Mouse (Mus musculus) forebrain, embryonic 14.5 days (tissue): ENCODE results near the gene Svop. TPM values are rescaled to one million over a fixed set of nuclear protein-coding genes. Genes with fewer than 3 reads are reported as not detected.

Source experiments
- ATAC-seq: fragments of 200-750 bp; cut with Nextera tagmentation; 2 replicates; pipeline ENCODE4 v1.8.0; 2017; ENCODE audit warnings: mild to moderate bottlenecking, moderate library complexity
- DNase-seq: peaks from one replicate; pipeline ENCODE4 v3.0.0-alpha.2; 2015; ENCODE audit warnings: low spot score
- H3K27ac ChIP-seq: fragments of 300-500 bp; sonication (generic); 2 replicates; pipeline ENCODE4 v1.5.1; 2014; ENCODE audit warnings: low read depth, mild to moderate bottlenecking, control low read depth, low read length, moderate library complexity
- H3K27me3 ChIP-seq: fragments of 300-500 bp; sonication (generic); replicated peaks from 2 replicates; pipeline ENCODE4 v1.6.1; 2014; ENCODE audit warnings: low read length, control low read depth, mixed read lengths; ENCODE audit not compliant: control insufficient read depth, insufficient read depth
- H3K36me3 ChIP-seq: fragments of 300-500 bp; sonication (generic); 2 replicates; pipeline ENCODE4 v1.6.1; 2014; ENCODE audit warnings: low read length, control low read depth; ENCODE audit not compliant: control insufficient read depth, insufficient read depth
- H3K4me1 ChIP-seq: fragments of 300-500 bp; sonication (generic); 2 replicates; pipeline ENCODE4 v1.6.1; 2014; ENCODE audit warnings: antibody characterized with exemption, low read length, control low read depth; ENCODE audit not compliant: control insufficient read depth, insufficient read depth
- H3K4me2 ChIP-seq: fragments of 300-500 bp; sonication (generic); 2 replicates; pipeline ENCODE4 v1.6.1; 2014; ENCODE audit warnings: mild to moderate bottlenecking, control low read depth, low read length
- H3K4me3 ChIP-seq: fragments of 300-500 bp; sonication (generic); 2 replicates; pipeline ENCODE4 v1.5.1; 2014; ENCODE audit warnings: low read depth, low read length, control low read depth
- H3K9ac ChIP-seq: fragments of 300-500 bp; sonication (generic); 2 replicates; pipeline ENCODE4 v1.6.1; 2014; ENCODE audit warnings: mild to moderate bottlenecking, low read length, control low read depth, moderate library complexity
- H3K9me3 ChIP-seq: fragments of 300-500 bp; sonication (generic); replicated peaks from 2 replicates; pipeline ENCODE4 v1.6.1; 2016; ENCODE audit warnings: low read length, control low read depth, mixed read lengths; ENCODE audit not compliant: control insufficient read depth
- WGBS: fragments of 180-500 bp; shearing (Covaris S2); extraction: QIAGEN DNeasy Blood & Tissue Kit; methylation state at CpG from one replicate; pipeline ENCODE4 v1.1.7; 2014; 5-methylcytosine and 5-hydroxymethylcytosine counted together
- polyA plus RNA-seq: library from polyadenylated mRNA; unstranded; fragments of >200 nt; fragmentation: Nextera tagmentation; extraction: Ambion mirVana; gene quantifications from 2 replicates; pipeline ENCODE4 v1.2.1, GENCODE M21; 2014

Svop gene
- polyA plus RNA-seq, 1 experiment from 2014 or later, result 60.5 TPM

- H3K27ac ChIP-seq, result no peak within 1 kb of the TSS
- peaks cover 4% of the 10 kb centered on the region; the same call in 1 of the 2 replicates for H3K4me1 ChIP-seq
- H3K9me3 ChIP-seq, result no peaks in the 10 kb centered on the region
- no peak within 1 kb of the TSS for H3K9ac ChIP-seq
- WGBS, result 96% methylated on average over 6 of the region's 6 CpGs
- no peak for DNase-seq
- peaks cover 12% of the 10 kb centered on the region for H3K36me3 ChIP-seq
- no peak for ATAC-seq
- no peak within 1 kb of the TSS for H3K4me3 ChIP-seq
- H3K4me2 ChIP-seq, result no peak within 1 kb of the TSS
- no peaks in the 10 kb centered on the region for H3K27me3 ChIP-seq
These were observed 26.2 kb downstream of the Svop start, which contains the start of gene Usp30 for GRCm38 (mm10) chr5:114065161-114065560. Gene Usp30, plus strand, starts transcription at chr5:114065461.

GRCm38 (mm10) chr5:114063958-114064357 lies 27.4 kb downstream of the Svop start:
- ATAC-seq (peak; percentile 72), DNase-seq (peak; percentile 49)
- H3K27ac ChIP-seq, result no peak overlapping the region
- no peaks in the 10 kb centered on the region for H3K9me3 ChIP-seq
- WGBS, result 53% methylated on average over 4 of the region's 4 CpGs
- no peak overlapping the region for H3K4me2 ChIP-seq
- H3K4me3 ChIP-seq, result no peak overlapping the region
- no peaks in the 10 kb centered on the region for H3K27me3 ChIP-seq
- H3K4me1 ChIP-seq, result peaks cover 4% of the 10 kb centered on the region; the same call in 1 of the 2 replicates
- no peak overlapping the region for H3K9ac ChIP-seq
- H3K36me3 ChIP-seq, result peaks cover 18% of the 10 kb centered on the region

GRCm38 (mm10) chr5:114061675-114062074 lies 29.7 kb downstream of the Svop start:
- H3K4me3 ChIP-seq, result no peak overlapping the region
- ATAC-seq (no peak), DNase-seq (no peak)
- H3K9ac ChIP-seq, result no peak overlapping the region
- H3K27ac ChIP-seq, result no peak overlapping the region
- peaks cover 18% of the 10 kb centered on the region for H3K36me3 ChIP-seq
- no peaks in the 10 kb centered on the region for H3K27me3 ChIP-seq
- 63% methylated on average over 7 of the region's 7 CpGs for WGBS
- peaks cover 4% of the 10 kb centered on the region; the same call in 1 of the 2 replicates for H3K4me1 ChIP-seq
- H3K9me3 ChIP-seq, result no peaks in the 10 kb centered on the region
- no peak overlapping the region for H3K4me2 ChIP-seq

DNA sequence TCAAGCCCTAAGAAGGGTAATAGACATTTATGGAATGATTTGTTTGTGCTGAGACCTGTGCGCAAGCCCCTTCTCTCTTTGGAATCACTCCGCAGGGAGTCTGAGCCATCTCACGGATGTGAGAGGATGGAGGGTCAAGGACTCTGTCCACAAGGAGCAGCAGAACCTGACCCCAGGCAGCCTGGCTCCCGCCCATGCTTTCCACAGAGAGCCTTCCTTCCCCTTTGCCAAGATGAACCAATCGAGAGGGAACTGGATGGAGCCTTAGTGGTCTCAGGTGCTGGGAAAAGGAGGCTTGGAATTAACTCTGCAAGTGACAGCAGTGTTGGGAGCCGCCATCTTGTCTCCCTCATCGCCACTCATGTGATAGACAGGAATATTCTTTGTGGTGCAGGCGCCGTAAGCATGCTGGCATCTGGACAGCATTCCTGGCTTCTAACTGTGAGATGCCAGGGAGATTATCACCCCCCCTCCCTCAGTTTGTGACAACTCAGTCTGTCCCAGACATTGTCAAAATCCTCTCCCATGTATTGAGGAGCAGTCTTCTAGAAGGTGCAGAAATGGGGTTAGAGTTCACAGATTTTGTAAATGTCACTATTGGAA lies 34.1 kb downstream of the Svop start:
- ATAC-seq (peak; percentile 42; the same call in 1 of the 2 replicates), DNase-seq (peak; percentile 65)
- Histone ChIP-seq H3K9ac (no peak overlapping the region), H3K4me3 (no peak overlapping the region), H3K9me3 (no peaks in the 10 kb centered on the region), H3K4me1 (no peaks in the 10 kb centered on the region), H3K36me3 (peaks cover 22% of the 10 kb centered on the region), H3K4me2 (no peak overlapping the region), H3K27me3 (no peaks in the 10 kb centered on the region), H3K27ac (no peak overlapping the region)
- 72% methylated on average over 9 of the region's 9 CpGs for WGBS

DNA sequence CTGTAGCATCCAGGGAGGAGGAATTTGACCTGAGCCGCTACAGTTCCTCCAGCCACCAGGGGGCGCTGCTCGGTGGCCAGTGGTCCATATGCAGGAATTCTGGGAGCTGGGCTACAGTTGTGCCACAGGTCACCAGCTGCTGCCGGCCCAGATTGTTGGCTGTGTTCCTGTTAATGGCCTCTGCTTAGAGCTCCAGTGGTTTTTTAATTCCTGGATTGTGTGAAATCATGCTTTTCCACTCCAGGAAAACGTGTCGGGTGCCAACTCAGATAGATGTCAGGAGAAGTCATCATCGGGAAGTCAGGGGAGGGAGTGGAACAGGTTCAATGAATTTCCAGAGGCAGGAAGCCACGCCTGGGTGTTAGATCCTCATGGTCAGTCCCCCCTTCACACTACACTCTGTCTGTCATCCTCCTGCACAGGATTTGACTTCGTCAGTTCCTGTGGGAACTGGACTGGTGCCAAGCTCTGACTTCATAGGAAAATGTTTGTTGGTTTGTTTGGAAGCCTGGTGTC lies 39.1 kb downstream of the Svop start:
- H3K27me3 ChIP-seq, result no peaks in the 10 kb centered on the region
- no peaks in the 10 kb centered on the region for H3K4me1 ChIP-seq
- H3K9me3 ChIP-seq, result no peaks in the 10 kb centered on the region
- no peak overlapping the region for H3K4me3 ChIP-seq
- no peak overlapping the region for H3K9ac ChIP-seq
- no peak overlapping the region for H3K27ac ChIP-seq
- DNase-seq, result peak; percentile 58
- peaks cover 16% of the 10 kb centered on the region; the same call in 1 of the 2 replicates for H3K36me3 ChIP-seq
- ATAC-seq, result no peak
- WGBS, result 33% methylated on average over 9 of the region's 9 CpGs
- peak overlapping the region; percentile 21; the same call in 1 of the 2 replicates for H3K4me2 ChIP-seq

GRCm38 (mm10) chr5:114048731-114049308 lies 42.5 kb downstream of the Svop start:
- Histone ChIP-seq H3K4me2 (no peak overlapping the region), H3K27ac (no peak overlapping the region), H3K4me1 (no peaks in the 10 kb centered on the region), H3K36me3 (peaks cover 16% of the 10 kb centered on the region; the same call in 1 of the 2 replicates), H3K27me3 (no peaks in the 10 kb centered on the region), H3K9ac (no peak overlapping the region), H3K9me3 (no peaks in the 10 kb centered on the region), H3K4me3 (no peak overlapping the region)
- no peak for DNase-seq
- whole genome bisulfite sequencing, result 49% methylated on average over 12 of the region's 12 CpGs
- no peak for ATAC-seq

DNA sequence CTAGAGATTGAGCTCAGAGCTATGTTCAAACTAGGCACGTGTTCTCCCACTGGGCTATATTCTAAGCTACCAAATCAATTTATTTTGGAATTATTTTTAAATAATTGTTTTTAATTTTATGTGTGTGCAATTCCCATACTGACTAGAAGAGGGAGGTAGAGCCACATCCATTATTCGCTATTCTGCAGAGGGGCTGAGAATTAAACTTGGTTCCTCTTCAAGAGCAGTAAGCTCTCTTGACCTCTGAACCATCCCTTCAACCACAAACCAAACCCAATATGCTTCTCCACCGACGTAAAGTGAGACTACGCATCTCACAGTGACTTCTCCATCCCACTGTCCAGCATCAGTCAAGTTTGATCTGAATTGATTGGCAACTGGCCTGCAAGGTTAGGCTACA lies 44.2 kb downstream of the Svop start:
- no peaks in the 10 kb centered on the region for H3K27me3 ChIP-seq
- ATAC-seq (no peak), DNase-seq (no peak)
- H3K9me3 ChIP-seq, result no peaks in the 10 kb centered on the region
- H3K9ac ChIP-seq, result no peak overlapping the region
- no peak overlapping the region for H3K4me2 ChIP-seq
- H3K4me1 ChIP-seq, result no peaks in the 10 kb centered on the region
- 90% methylated on average over 5 of the region's 5 CpGs for WGBS
- H3K27ac ChIP-seq, result no peak overlapping the region
- no peak overlapping the region for H3K4me3 ChIP-seq
- H3K36me3 ChIP-seq, result peaks cover 14% of the 10 kb centered on the region

DNA sequence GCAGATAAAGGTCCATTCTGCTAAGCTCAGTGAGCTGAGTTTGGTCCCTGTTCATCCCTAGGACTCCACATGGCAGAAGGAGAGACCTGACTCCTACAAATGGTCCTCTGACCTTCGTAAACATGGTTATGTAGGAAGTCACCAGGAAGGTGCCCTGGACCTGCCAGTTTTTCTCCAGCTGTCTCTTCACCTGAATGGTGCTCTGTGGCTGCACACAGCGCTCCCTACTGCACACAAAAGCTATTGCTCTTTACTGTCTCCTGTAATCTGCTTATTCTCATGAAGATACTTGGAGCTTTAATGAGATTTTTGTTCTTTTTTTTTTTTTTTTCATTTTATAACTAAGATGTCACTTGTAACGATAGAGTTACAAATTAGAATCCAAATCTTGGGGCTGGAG lies 44.8 kb downstream of the Svop start:
- no peaks in the 10 kb centered on the region for H3K9me3 ChIP-seq
- peaks cover 18% of the 10 kb centered on the region for H3K36me3 ChIP-seq
- ATAC-seq, result no peak
- H3K27me3 ChIP-seq, result no peaks in the 10 kb centered on the region
- WGBS, result 45% methylated on average over 3 of the region's 3 CpGs
- H3K4me1 ChIP-seq, result no peaks in the 10 kb centered on the region
- no peak overlapping the region for H3K27ac ChIP-seq
- no peak overlapping the region for H3K4me2 ChIP-seq
- no peak overlapping the region for H3K9ac ChIP-seq
- DNase-seq, result no peak
- no peak overlapping the region for H3K4me3 ChIP-seq

DNA sequence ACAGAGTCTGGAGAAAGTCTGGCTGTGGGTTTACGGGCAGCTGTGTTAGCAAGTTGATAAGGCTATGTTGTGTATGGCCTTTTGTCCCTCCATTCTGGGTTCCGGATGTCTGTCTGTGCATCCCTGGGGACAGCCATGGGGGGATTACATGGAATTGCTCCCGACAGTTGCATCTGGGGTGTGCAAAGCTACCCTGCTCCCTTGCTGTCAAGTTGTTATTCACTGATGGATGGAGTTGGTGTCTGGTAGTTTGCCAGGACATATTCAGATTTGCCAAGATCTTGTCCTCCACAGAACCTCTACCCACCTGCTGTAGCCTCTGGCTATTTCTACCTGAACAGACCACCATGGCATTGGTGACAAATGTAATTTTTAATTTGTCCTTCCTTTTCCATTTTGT lies 45.2 kb downstream of the Svop start:
- H3K4me2 ChIP-seq, result no peak overlapping the region
- H3K9me3 ChIP-seq, result no peaks in the 10 kb centered on the region
- peaks cover 18% of the 10 kb centered on the region for H3K36me3 ChIP-seq
- H3K9ac ChIP-seq, result no peak overlapping the region
- DNase-seq (no peak), ATAC-seq (no peak)
- WGBS, result 81% methylated on average over 3 of the region's 3 CpGs
- no peaks in the 10 kb centered on the region for H3K4me1 ChIP-seq
- H3K27ac ChIP-seq, result no peak overlapping the region
- no peak overlapping the region for H3K4me3 ChIP-seq
- no peaks in the 10 kb centered on the region for H3K27me3 ChIP-seq
